Mouse (Mus musculus) forebrain, embryonic 13.5 days (tissue): ENCODE data around the gene Sowaha. TPM values are rescaled to one million over a fixed set of nuclear protein-coding genes. Genes with fewer than 3 reads are reported as not detected.

Source experiments
- ATAC-seq: fragments of 200-750 bp; cut with Nextera tagmentation; 2 replicates; pipeline ENCODE4 v1.8.0; 2017
- H3K27ac ChIP-seq: fragments of 300-500 bp; sonication (generic); 2 replicates; pipeline ENCODE4 v1.5.1; 2015; ENCODE audit warnings: inconsistent platforms, mild to moderate bottlenecking, moderate library complexity
- H3K27me3 ChIP-seq: fragments of 300-500 bp; sonication (generic); 2 replicates; pipeline ENCODE4 v1.6.1; 2015; ENCODE audit warnings: mild to moderate bottlenecking, inconsistent platforms
- H3K36me3 ChIP-seq: fragments of 300-500 bp; sonication (generic); 2 replicates; pipeline ENCODE4 v1.6.1; 2015; ENCODE audit warnings: mild to moderate bottlenecking, inconsistent platforms; ENCODE audit not compliant: poor library complexity, severe bottlenecking
- H3K4me1 ChIP-seq: fragments of 300-500 bp; sonication (generic); 2 replicates; pipeline ENCODE4 v1.6.1; 2015; ENCODE audit warnings: inconsistent platforms
- H3K4me2 ChIP-seq: fragments of 300-500 bp; sonication (generic); 2 replicates; pipeline ENCODE4 v1.6.1; 2015; ENCODE audit warnings: inconsistent platforms, mild to moderate bottlenecking, moderate library complexity
- H3K4me3 ChIP-seq: fragments of 300-500 bp; sonication (generic); 2 replicates; pipeline ENCODE4 v1.5.1; 2015; ENCODE audit warnings: mild to moderate bottlenecking, inconsistent platforms
- H3K9ac ChIP-seq: fragments of 300-500 bp; sonication (generic); 2 replicates; pipeline ENCODE4 v1.6.1; 2015; ENCODE audit warnings: mild to moderate bottlenecking, inconsistent platforms
- H3K9me3 ChIP-seq: fragments of 300-500 bp; sonication (generic); replicated peaks from 2 replicates; pipeline ENCODE4 v1.6.1; 2016; ENCODE audit warnings: inconsistent platforms
- WGBS: fragments of 180-500 bp; shearing (Covaris S2); methylation state at CpG from one replicate; pipeline ENCODE4 v1.1.7; 2015; 5-methylcytosine and 5-hydroxymethylcytosine counted together
- polyA plus RNA-seq: library from polyadenylated mRNA; unstranded; fragments of >200 nt; fragmentation: Nextera tagmentation; extraction: Ambion mirVana; gene quantifications from 2 replicates; pipeline ENCODE4 v1.2.1, GENCODE M21; 2015

Sowaha gene
- polyA plus RNA-seq, 1 experiment from 2014 or later, result 1.1 TPM

GRCm38 (mm10) chr11:53481088-53481730 is 1.1 kb upstream of the Sowaha start:
- Histone ChIP-seq H3K9ac (no peak overlapping the region), H3K4me3 (no peak overlapping the region), H3K27me3 (peaks cover 61% of the 10 kb centered on the region), H3K4me1 (peaks cover 20% of the 10 kb centered on the region), H3K9me3 (0 out of 2 replicates have a peak, but pooled peaks cover 4% of the 10 kb centered on the region), H3K36me3 (no peaks in the 10 kb centered on the region), H3K27ac (no peak overlapping the region), H3K4me2 (no peak overlapping the region)
- WGBS, result 74% methylated on average over 4 of the region's 4 CpGs
- no peak for ATAC-seq

DNA sequence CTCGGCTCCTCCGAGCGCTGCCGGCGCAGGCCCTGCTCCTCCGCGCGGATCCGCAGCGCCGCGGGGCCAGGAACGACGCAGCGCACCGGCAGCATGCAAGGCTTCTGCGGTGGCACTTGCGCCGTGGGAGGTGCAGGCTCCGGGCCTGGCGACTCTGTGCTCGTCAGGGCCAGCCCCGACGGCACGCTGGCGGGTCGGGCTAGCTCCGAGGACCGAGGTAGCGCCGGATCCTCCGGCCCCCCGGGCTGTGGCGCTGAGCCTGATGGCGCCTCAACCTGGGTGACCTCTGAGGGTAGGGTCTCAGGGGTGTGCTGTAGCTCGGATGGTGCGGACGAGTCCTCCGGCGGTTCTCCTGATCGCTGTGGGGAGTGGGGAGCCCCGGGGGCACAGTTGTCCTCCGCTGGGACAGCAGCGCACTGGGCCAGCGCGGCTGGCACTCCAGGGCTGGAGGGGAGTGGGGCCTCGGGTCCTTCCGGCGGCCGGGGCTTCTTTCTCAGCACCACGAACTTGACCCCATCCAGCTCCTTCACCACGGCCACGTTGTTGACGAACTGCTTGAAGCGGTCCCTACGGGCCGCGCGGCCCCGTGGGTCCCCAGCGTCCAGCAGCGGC is 797 bp downstream of the Sowaha start:
- WGBS, result under 1% methylated on average over 61 of the region's 62 CpGs
- peak overlapping the region; percentile 73 for H3K4me2 ChIP-seq
- peak overlapping the region; percentile 49 for H3K4me3 ChIP-seq
- peak; percentile 32; the same call in 1 of the 2 replicates for ATAC-seq
- peaks cover 30% of the 10 kb centered on the region for H3K4me1 ChIP-seq
- H3K9me3 ChIP-seq, result 0 out of 2 replicates have a peak, but pooled peaks cover 4% of the 10 kb centered on the region
- no peaks in the 10 kb centered on the region for H3K36me3 ChIP-seq
- peaks cover 58% of the 10 kb centered on the region for H3K27me3 ChIP-seq
- peak overlapping the region; percentile 59 for H3K9ac ChIP-seq
- no peak overlapping the region for H3K27ac ChIP-seq

GRCm38 (mm10) chr11:53478383-53479170 is 1.5 kb downstream of the Sowaha start:
- Histone ChIP-seq H3K9me3 (0 out of 2 replicates have a peak, but pooled peaks cover 4% of the 10 kb centered on the region), H3K36me3 (no peaks in the 10 kb centered on the region), H3K27ac (no peak overlapping the region), H3K4me3 (peak overlapping the region; percentile 49), H3K4me2 (peak overlapping the region; percentile 73), H3K27me3 (peaks cover 62% of the 10 kb centered on the region), H3K4me1 (peaks cover 30% of the 10 kb centered on the region), H3K9ac (peak overlapping the region; percentile 59)
- 0 out of 2 replicates have a peak, but pooled peaks have one; percentile 2 for ATAC-seq
- WGBS, result 5% methylated on average over 79 of the region's 79 CpGs

GRCm38 (mm10) chr11:53477833-53478232 is 2.2 kb downstream of the Sowaha start:
- Histone ChIP-seq H3K27me3 (peaks cover 65% of the 10 kb centered on the region), H3K4me1 (peaks cover 30% of the 10 kb centered on the region), H3K27ac (no peak overlapping the region), H3K36me3 (no peaks in the 10 kb centered on the region), H3K4me3 (peak overlapping the region; percentile 49; the same call in 1 of the 2 replicates), H3K4me2 (peak overlapping the region; percentile 73; the same call in 1 of the 2 replicates), H3K9me3 (0 out of 2 replicates have a peak, but pooled peaks cover 4% of the 10 kb centered on the region), H3K9ac (no peak overlapping the region)
- ATAC-seq, result no peak
- 45% methylated on average over 7 of the region's 7 CpGs for WGBS

DNA sequence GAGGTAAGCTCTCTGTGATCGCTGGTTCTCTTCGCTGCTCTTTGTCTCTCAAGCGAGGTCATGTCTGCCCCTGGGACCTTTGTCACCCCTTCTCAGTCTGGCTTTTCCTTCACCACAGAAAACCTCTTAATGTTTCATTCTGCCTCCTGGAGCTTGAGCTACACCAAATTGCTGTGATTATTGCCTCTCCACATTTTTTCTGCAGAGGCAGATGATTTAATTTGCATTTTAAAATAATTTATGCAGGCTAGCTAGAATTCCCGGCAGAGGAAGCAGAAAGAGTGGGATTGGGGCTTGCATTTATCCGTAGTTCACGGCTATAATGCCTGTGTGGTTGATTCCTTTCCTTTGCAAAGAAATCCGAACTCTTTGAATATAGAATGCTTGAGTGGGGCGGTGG is 4.5 kb downstream of the Sowaha start:
- Histone ChIP-seq H3K4me3 (0 out of 2 replicates have a peak overlapping the region, but pooled peaks have one; percentile 3), H3K36me3 (no peaks in the 10 kb centered on the region), H3K27ac (peak overlapping the region; percentile 70), H3K27me3 (peaks cover 56% of the 10 kb centered on the region), H3K9ac (0 out of 2 replicates have a peak overlapping the region, but pooled peaks have one; percentile 4), H3K4me2 (peak overlapping the region; percentile 26), H3K9me3 (0 out of 2 replicates have a peak, but pooled peaks cover 4% of the 10 kb centered on the region), H3K4me1 (peaks cover 33% of the 10 kb centered on the region)
- ATAC-seq, result peak; percentile 48
- 14% methylated on average over 8 of the region's 8 CpGs for WGBS

DNA sequence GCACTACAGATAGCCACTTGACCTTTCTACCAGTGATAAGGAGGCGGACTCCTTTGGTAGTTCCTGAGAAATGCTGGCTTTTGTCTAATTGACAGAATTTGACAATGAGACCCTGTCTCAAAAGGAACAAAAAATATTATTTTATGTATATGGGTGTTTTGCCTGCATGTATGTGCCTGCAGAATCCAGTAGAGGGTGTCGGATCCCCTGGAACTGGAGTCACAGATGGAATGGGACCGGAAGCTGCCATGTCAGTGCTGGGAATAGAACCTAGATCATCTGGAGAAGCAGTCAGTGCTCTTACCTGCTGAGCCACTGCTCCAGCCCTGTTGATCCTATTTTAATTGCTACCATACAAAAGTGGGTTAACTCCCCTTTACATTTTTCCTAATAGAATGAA is 7.4 kb downstream of the Sowaha start:
- no peaks in the 10 kb centered on the region for H3K36me3 ChIP-seq
- peaks cover 28% of the 10 kb centered on the region for H3K4me1 ChIP-seq
- ATAC-seq, result no peak
- H3K27ac ChIP-seq, result no peak overlapping the region
- WGBS, result 80% methylated on average over 3 of the region's 3 CpGs
- H3K9ac ChIP-seq, result no peak overlapping the region
- H3K4me2 ChIP-seq, result no peak overlapping the region
- H3K4me3 ChIP-seq, result no peak overlapping the region
- no peaks in the 10 kb centered on the region for H3K9me3 ChIP-seq
- H3K27me3 ChIP-seq, result peaks cover 29% of the 10 kb centered on the region

DNA sequence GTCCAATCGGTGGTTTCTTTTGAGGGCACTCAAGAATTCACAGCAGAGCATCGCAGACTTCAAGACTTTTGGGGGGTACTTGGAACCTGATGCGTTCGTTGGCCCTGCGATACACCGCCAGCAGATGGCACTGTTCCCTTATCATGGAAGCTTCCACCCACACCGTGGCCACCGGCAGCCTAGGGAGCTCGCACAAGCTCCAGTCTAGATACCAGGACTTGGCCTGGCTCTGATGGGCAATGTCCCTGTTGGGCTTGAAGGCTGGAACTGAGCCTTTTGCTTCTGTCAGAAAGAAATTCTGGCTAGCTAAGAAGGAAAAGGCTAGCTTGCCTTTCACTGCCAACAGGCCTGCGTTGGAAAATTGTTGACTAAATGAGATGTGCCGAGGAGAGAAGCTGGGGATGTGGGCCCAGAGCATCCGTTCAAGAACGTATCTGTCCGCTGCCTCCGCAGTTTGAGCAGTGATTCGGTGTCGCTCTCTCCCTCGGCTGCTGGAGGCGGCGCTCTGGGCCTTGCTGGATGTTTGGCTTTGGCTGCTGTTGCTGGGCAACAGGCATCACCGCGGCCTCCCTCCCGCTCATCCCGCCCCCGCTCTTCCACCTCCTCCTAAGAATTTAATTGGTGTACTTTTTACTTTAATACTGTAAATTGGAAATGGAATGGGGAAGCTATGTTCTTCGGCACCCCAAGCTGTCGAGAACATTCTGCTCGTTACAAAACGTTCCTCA is 9.9 kb downstream of the Sowaha start, which contains the start of gene Gm9837:
Gene Gm9837 (minus strand): TSS at position 512 of the 728 bp plus-strand sequence.
- WGBS, result 2% methylated on average over 29 of the region's 29 CpGs

GRCm38 (mm10) chr11:53469294-53469967 is 10.6 kb downstream of the Sowaha start:
- Histone ChIP-seq H3K4me1 (peaks cover 23% of the 10 kb centered on the region), H3K4me3 (peak overlapping the region; percentile 17; the same call in 1 of the 2 replicates), H3K9ac (0 out of 2 replicates have a peak overlapping the region, but pooled peaks have one; percentile 2), H3K36me3 (no peaks in the 10 kb centered on the region), H3K27ac (no peak overlapping the region), H3K4me2 (peak overlapping the region; percentile 60), H3K9me3 (no peaks in the 10 kb centered on the region), H3K27me3 (peaks cover 48% of the 10 kb centered on the region)
- 28% methylated on average over 16 of the region's 16 CpGs for WGBS
- ATAC-seq, result peak; percentile 20; the same call in 1 of the 2 replicates

More for the DNA sequence above, 9.9 kb downstream of the Sowaha start, which contains the start of gene Gm9837:
- ATAC-seq, result peak; percentile 86
- Histone ChIP-seq H3K27me3 (peaks cover 41% of the 10 kb centered on the region), H3K4me2 (peak within 1 kb of the TSS; percentile 60), H3K36me3 (no peaks in the 10 kb centered on the region), H3K27ac (peak within 1 kb of the TSS; percentile 49; the same call in 1 of the 2 replicates), H3K4me3 (peak within 1 kb of the TSS; percentile 28), H3K4me1 (peaks cover 23% of the 10 kb centered on the region), H3K9ac (peak within 1 kb of the TSS; percentile 58), H3K9me3 (no peaks in the 10 kb centered on the region)

GRCm38 (mm10) chr11:53466231-53466971 is 13.7 kb downstream of the Sowaha start:
- H3K27ac ChIP-seq, result no peak overlapping the region
- H3K36me3 ChIP-seq, result no peaks in the 10 kb centered on the region
- WGBS, result 6% methylated on average over 40 of the region's 40 CpGs
- peak; percentile 43 for ATAC-seq
- peaks cover 69% of the 10 kb centered on the region for H3K27me3 ChIP-seq
- H3K9ac ChIP-seq, result peak overlapping the region; percentile 58
- peaks cover 35% of the 10 kb centered on the region for H3K4me1 ChIP-seq
- H3K9me3 ChIP-seq, result no peaks in the 10 kb centered on the region
- peak overlapping the region; percentile 30 for H3K4me3 ChIP-seq
- peak overlapping the region; percentile 54 for H3K4me2 ChIP-seq
